Mouse (Mus musculus) lung, embryonic 15.5 days (tissue): ENCODE data around the gene Mfsd4a. TPM values are rescaled to one million over a fixed set of nuclear protein-coding genes. Genes with fewer than 3 reads are reported as not detected.

Experiments used
- ATAC-seq: fragments of 200-750 bp; cut with Nextera tagmentation; 2 replicates; pipeline ENCODE4 v1.8.0; 2017; ENCODE audit warnings: moderate number of reproducible peaks, borderline replicate concordance; ENCODE audit not compliant: low FRiP score, low TSS enrichment; ENCODE audit errors: extremely low read depth
- H3K27ac ChIP-seq: fragments of 300-500 bp; sonication (generic); 2 replicates; pipeline ENCODE4 v1.5.1; 2015; ENCODE audit warnings: moderate library complexity, mild to moderate bottlenecking, inconsistent platforms
- H3K27me3 ChIP-seq: fragments of 300-500 bp; sonication (generic); 2 replicates; pipeline ENCODE4 v1.6.1; 2015; ENCODE audit warnings: inconsistent platforms
- H3K36me3 ChIP-seq: fragments of 300-500 bp; sonication (generic); 2 replicates; pipeline ENCODE4 v1.6.1; 2015; ENCODE audit warnings: inconsistent platforms
- H3K4me1 ChIP-seq: fragments of 300-500 bp; sonication (generic); 2 replicates; pipeline ENCODE4 v1.6.1; 2015; ENCODE audit warnings: inconsistent platforms
- H3K4me2 ChIP-seq: fragments of 300-500 bp; sonication (generic); 2 replicates; pipeline ENCODE4 v1.6.1; 2015; ENCODE audit warnings: inconsistent platforms, mild to moderate bottlenecking, moderate library complexity
- H3K4me3 ChIP-seq: fragments of 300-500 bp; sonication (generic); 2 replicates; pipeline ENCODE4 v1.5.1; 2015; ENCODE audit warnings: mild to moderate bottlenecking, inconsistent platforms
- H3K9ac ChIP-seq: fragments of 300-500 bp; sonication (generic); 2 replicates; pipeline ENCODE4 v1.6.1; 2015; ENCODE audit warnings: inconsistent platforms
- H3K9me3 ChIP-seq: fragments of 300-500 bp; sonication (generic); 2 replicates; pipeline ENCODE4 v1.6.1; 2016; ENCODE audit warnings: inconsistent platforms
- WGBS: fragments of 180-500 bp; shearing (Covaris S2); methylation state at CpG from one replicate; pipeline ENCODE4 v1.1.7; 2015; 5-methylcytosine and 5-hydroxymethylcytosine counted together
- polyA plus RNA-seq: library from polyadenylated mRNA; unstranded; fragments of >200 nt; fragmentation: Nextera tagmentation; extraction: Ambion mirVana; gene quantifications from 2 replicates; pipeline ENCODE4 v1.2.1, GENCODE M21; 2015

Gene Mfsd4a
- polyA plus RNA-seq, 1 experiment from 2014 or later: 16.3 TPM

DNA sequence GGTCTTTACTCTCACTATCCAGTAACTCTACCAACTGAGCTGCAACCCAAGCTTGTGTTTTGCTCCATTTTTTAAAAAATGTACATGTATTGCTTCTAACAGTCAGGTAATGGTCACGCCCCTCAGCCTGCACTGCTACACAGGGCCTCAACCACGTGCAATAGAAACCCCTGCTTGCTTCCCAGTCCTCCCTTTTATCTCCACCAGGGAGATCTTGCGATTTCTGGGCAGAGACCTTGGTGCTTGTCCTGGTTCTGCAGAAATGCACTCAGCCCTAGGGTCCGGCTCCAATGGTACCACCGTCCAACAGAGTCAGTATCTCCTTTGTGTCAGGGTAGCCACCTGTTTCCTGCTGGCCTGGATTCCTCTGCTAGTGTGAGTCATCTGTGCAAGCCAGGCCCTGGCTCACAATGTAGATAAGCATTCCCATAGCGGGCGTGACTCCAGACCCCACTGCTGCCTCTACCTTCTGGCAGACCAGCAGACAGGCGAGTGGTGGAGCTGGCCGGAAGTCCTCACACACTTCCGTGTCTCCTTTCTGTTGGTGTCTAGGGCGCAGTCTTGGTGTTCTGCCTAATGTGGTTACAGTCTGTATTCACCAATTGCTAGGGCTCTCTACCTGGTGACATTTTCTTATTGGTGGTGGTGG is 27.6 kb upstream of the Mfsd4a start:
- Histone ChIP-seq H3K27ac (no peak overlapping the region), H3K9me3 (no peaks in the 10 kb centered on the region), H3K4me1 (no peaks in the 10 kb centered on the region), H3K9ac (no peak overlapping the region), H3K27me3 (no peaks in the 10 kb centered on the region), H3K4me2 (no peak overlapping the region), H3K36me3 (no peaks in the 10 kb centered on the region), H3K4me3 (no peak overlapping the region)
- WGBS: 53% methylated on average over 11 of the region's 11 CpGs
- peak; percentile 42; the same call in 1 of the 2 replicates for ATAC-seq

DNA sequence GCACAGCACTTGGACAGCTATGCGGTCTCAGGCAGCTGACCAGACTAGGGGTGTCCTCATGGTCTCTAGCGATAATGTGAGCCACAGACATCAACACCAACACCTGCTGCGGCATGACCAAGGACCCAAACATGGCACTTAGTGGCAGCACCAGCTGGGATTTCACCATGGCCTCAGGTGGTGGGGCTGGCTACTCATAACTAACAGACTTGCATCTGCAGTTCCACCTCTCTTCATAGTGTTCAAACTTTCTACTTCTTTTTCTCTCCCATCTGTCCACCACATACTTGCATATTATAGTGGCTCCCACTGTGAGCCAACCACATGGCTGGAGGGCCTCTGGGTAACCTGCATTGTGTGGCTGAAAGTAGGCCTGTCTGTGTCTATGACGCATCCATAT is 25.4 kb upstream of the Mfsd4a start:
- WGBS: 90% methylated on average over 4 of the region's 4 CpGs
- Histone ChIP-seq H3K27ac (no peak overlapping the region), H3K4me2 (no peak overlapping the region), H3K36me3 (no peaks in the 10 kb centered on the region), H3K9me3 (no peaks in the 10 kb centered on the region), H3K9ac (no peak overlapping the region), H3K27me3 (no peaks in the 10 kb centered on the region), H3K4me3 (no peak overlapping the region), H3K4me1 (no peaks in the 10 kb centered on the region)
- ATAC-seq: no peak

DNA sequence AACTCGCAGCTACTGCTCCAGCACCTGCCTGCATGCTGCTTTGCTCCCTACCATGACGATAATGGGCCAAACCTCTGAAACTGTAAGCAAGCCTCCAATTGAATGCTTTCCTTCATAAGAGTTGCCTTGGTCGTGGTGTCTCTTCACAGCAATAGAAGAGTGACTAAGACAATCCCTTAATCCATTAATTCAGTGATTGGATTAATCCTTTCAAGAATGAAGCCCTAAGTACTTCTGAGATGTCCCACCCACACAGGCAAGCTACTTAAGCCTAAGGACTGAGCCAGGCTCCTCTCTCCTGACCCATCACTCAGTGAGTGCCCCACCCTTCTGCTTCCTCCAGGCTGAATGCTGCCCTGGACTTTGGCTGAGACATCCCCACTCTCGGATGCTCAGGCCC is 22.4 kb upstream of the Mfsd4a start:
- Histone ChIP-seq H3K4me2 (no peak overlapping the region), H3K4me1 (peaks cover 3% of the 10 kb centered on the region; the same call in 1 of the 2 replicates), H3K36me3 (no peaks in the 10 kb centered on the region), H3K4me3 (no peak overlapping the region), H3K9ac (no peak overlapping the region), H3K27me3 (no peaks in the 10 kb centered on the region), H3K9me3 (no peaks in the 10 kb centered on the region), H3K27ac (no peak overlapping the region)
- no peak for ATAC-seq
- 81% methylated on average over 4 of the region's 4 CpGs for WGBS

DNA sequence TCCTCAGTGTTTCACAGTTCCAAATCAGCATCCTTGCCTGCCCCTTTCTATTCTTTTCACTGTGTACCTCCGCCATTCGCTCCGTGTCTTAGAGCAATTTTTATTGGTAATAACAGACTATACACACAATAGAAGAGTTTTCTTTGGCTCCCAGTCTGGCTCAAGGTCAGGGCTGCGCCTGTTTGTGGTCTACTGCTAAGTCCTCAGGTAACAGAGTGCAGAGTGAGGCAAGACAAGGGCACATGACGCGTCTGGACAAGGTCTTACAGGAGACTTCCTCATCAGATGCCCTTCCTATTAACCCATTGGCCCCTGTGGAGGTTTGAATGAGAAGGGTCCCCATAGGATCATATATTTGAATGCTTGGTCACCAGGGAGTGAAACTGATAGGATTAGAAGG is 21.9 kb upstream of the Mfsd4a start:
- ATAC-seq: no peak
- no peak overlapping the region for H3K4me3 ChIP-seq
- H3K27me3 ChIP-seq: no peaks in the 10 kb centered on the region
- no peaks in the 10 kb centered on the region for H3K9me3 ChIP-seq
- H3K9ac ChIP-seq: no peak overlapping the region
- no peak overlapping the region for H3K27ac ChIP-seq
- no peak overlapping the region for H3K4me2 ChIP-seq
- peaks cover 3% of the 10 kb centered on the region; the same call in 1 of the 2 replicates for H3K4me1 ChIP-seq
- H3K36me3 ChIP-seq: no peaks in the 10 kb centered on the region
- 76% methylated on average over 6 of the region's 6 CpGs for WGBS

DNA sequence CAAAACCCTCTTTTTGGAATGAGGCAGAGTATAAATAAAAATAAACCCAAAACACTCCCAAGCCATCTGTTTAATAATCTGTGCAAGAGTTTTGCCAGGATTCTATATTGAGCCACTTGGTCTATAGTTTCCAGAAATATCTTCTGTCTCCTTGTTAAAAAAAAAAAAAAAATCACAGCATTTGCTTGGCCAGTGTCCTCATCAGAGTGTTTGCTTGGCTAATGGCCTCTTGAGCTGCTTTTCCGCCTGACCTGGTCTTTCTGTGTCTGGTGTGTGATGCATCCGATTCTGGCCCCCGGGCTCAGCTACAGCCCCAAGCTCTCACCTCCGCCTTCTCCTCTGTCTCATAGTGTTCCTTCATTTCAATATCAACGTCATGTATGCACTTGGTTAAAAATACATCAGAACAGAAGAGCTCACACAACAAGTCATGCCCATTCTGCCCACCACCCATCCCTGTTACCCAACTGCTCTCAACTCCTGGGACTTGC is 20.4 kb upstream of the Mfsd4a start:
- ATAC-seq: no peak
- WGBS: 67% methylated on average over 5 of the region's 5 CpGs
- no peak overlapping the region for H3K9ac ChIP-seq
- H3K27ac ChIP-seq: no peak overlapping the region
- H3K36me3 ChIP-seq: no peaks in the 10 kb centered on the region
- no peaks in the 10 kb centered on the region for H3K27me3 ChIP-seq
- no peaks in the 10 kb centered on the region for H3K9me3 ChIP-seq
- H3K4me2 ChIP-seq: no peak overlapping the region
- H3K4me3 ChIP-seq: no peak overlapping the region
- H3K4me1 ChIP-seq: peaks cover 3% of the 10 kb centered on the region; the same call in 1 of the 2 replicates

DNA sequence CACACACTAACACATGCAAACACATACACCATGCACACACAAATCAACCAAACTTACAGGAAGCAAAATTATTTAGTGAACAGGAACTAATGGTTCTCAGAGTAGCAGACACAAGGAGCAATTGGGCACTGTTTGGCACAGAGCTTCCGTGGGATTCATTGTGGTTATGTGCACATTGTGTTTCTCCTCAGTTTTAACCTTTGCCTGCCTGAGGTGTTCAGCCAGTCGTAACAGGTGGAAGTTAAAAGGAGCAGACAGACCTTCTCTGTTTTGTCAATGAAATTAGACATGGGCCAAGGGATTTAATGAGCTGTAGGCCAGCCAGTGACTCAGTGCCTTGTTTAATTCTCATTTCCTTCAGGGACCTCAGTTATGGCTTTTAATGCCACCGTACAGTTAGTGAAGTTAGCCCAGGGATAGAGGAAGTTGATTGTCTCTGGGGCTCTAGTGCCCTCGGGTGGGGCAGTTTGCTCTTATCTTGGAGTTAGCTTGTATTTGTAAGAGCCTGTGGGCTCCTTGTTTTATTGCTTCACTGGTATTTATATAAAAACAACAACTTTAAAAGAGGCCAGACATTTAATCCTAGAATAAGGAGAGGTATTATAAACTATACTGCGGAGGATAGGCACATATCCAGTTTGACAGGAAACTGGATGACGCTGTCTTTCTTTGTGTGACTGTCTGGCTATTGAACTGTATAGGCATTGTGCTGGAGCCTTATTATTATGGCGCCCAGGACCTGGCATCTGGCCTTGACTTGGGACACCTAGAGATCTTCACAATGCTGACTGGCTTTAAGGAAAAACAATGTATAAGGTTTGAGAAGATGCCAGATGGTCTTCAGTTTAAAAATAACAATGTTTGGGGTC is 17.6 kb upstream of the Mfsd4a start:
- Histone ChIP-seq H3K4me3 (no peak overlapping the region), H3K4me2 (no peak overlapping the region), H3K9me3 (no peaks in the 10 kb centered on the region), H3K27me3 (no peaks in the 10 kb centered on the region), H3K4me1 (peaks cover 3% of the 10 kb centered on the region; the same call in 1 of the 2 replicates), H3K9ac (no peak overlapping the region), H3K27ac (no peak overlapping the region), H3K36me3 (no peaks in the 10 kb centered on the region)
- ATAC-seq: no peak
- WGBS: 61% methylated on average over 7 of the region's 7 CpGs

DNA sequence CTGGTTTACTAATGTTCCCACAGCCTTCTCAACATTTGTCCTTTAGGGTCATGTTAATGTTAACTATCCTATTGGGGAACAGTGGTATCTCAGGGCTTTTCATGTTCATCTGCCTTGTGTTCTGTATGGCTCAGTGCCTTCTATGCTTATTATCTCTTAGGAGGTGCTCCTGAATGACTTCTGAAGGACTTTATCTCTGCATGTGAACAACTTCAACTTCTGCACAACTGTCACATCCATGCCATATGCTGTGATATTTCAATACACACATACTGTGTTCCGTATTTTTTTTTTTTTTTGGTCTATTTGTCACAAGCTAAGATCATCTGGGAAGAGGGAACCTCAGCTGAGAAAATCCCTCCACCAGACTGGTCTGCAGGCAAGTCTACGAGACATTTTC is 10.6 kb upstream of the Mfsd4a start:
- WGBS: 78% methylated on average over 2 of the region's 2 CpGs
- Histone ChIP-seq H3K27me3 (no peaks in the 10 kb centered on the region), H3K4me3 (no peak overlapping the region), H3K4me2 (no peak overlapping the region), H3K36me3 (no peaks in the 10 kb centered on the region), H3K4me1 (no peaks in the 10 kb centered on the region), H3K9me3 (no peaks in the 10 kb centered on the region), H3K9ac (no peak overlapping the region), H3K27ac (no peak overlapping the region)
- ATAC-seq: no peak

DNA sequence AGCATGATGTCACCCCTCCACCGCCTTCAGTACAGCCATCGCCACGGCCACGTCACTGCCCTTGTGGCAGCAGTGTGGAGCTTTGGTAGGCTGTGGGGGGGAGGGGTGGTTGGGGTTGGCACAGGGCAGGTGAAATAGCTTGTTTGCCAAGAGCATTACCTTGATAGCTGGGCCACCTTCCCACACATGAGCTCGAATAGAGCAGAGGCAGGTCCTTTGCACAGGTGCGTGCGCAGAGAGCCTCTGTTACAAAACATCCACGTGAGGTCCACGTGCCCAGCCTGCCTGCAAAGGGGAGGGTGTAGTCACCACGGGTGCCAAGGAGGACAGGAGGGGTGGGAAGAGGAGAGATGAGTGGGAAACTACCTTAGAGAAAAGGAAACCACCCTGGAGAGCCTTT is 7.7 kb upstream of the Mfsd4a start:
- no peak overlapping the region for H3K4me2 ChIP-seq
- H3K4me1 ChIP-seq: no peaks in the 10 kb centered on the region
- H3K27ac ChIP-seq: no peak overlapping the region
- no peak overlapping the region for H3K9ac ChIP-seq
- no peak for ATAC-seq
- 74% methylated on average over 10 of the region's 10 CpGs for WGBS
- no peak overlapping the region for H3K4me3 ChIP-seq
- no peaks in the 10 kb centered on the region for H3K36me3 ChIP-seq
- H3K27me3 ChIP-seq: no peaks in the 10 kb centered on the region
- H3K9me3 ChIP-seq: no peaks in the 10 kb centered on the region

DNA sequence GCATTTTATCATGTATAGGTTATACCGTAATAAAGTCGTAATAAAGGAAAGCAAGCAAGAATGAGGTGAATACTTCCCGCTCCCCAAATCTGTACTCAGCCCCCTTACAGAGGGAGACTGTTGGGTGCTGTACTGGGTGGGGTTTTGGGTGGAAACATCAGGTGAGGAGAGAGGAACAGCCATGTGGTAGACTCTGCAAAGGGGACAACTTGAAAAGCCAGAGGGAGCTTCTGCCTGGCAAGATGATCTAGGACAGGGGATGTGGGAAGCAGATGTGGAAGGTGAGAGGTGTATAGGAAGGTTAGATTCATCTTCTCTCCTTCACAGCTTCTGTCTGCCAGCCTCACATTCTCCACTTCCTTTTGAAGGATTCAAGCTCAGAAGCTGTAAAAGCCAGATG is 2.8 kb upstream of the Mfsd4a start:
- no peak overlapping the region for H3K27ac ChIP-seq
- peaks cover 41% of the 10 kb centered on the region for H3K27me3 ChIP-seq
- H3K4me2 ChIP-seq: no peak overlapping the region
- H3K4me1 ChIP-seq: peaks cover 15% of the 10 kb centered on the region
- H3K9ac ChIP-seq: no peak overlapping the region
- H3K36me3 ChIP-seq: no peaks in the 10 kb centered on the region
- no peak for ATAC-seq
- no peaks in the 10 kb centered on the region for H3K9me3 ChIP-seq
- H3K4me3 ChIP-seq: no peak overlapping the region
- WGBS: 80% methylated on average over 3 of the region's 3 CpGs

DNA sequence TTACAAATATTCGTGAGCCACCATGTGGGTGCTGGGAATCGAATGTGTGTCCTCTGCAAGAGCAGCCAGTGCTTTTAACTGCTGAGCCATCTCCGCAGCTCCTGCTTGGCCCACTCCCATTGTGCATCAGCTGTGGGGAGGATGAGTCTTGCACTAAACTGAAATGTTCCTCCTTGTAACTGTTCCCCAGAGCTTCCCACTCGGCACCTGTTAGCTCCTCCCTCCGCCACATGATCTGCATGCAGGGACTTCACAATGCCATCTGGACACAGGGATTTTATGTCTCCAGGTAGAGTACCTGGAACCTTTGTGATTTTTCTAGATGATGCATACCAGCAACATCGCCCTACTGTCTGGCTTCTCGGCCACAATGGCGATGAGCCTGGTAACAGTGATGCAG is 1.6 kb upstream of the Mfsd4a start:
- ATAC-seq: no peak
- H3K27me3 ChIP-seq: peaks cover 50% of the 10 kb centered on the region
- no peak overlapping the region for H3K4me2 ChIP-seq
- no peak overlapping the region for H3K27ac ChIP-seq
- no peak overlapping the region for H3K9ac ChIP-seq
- 80% methylated on average over 8 of the region's 8 CpGs for WGBS
- H3K4me3 ChIP-seq: no peak overlapping the region
- H3K9me3 ChIP-seq: no peaks in the 10 kb centered on the region
- H3K36me3 ChIP-seq: no peaks in the 10 kb centered on the region
- H3K4me1 ChIP-seq: peaks cover 15% of the 10 kb centered on the region

DNA sequence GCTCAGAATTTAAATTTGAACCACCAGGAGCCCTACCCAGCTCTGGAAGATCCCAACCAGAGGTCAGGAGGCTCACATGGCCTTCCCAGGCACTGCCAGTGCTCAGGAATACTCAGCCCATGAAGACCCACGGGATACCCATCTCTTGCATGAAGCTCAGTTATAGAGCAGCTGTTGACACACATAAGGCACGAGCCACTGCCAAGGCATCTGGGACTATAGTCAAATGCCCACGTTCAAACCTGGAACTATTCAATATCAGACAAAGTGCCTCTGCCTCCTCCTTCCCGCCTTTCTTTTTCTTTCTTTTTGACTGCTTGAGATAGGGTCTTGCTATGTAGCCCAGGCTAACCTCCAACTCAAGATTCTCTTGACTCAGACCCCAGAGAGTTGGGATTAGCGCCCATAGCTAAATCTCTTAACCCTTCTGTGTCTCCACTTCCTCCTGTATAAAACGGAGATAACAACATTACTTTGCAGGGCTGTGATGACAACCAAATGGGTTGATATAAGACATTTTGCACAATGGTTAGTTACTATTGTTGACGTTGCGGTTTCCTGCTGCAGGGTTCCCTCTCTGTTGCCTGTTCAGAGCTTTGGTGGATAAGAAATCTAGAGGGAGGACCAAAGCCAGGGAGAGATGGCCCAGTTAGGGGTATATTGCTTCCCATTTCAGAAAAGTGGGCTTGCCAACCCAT is 2.2 kb downstream of the Mfsd4a start:
- Histone ChIP-seq H3K4me3 (no peak overlapping the region), H3K9me3 (no peaks in the 10 kb centered on the region), H3K4me2 (no peak overlapping the region), H3K9ac (no peak overlapping the region), H3K27me3 (peaks cover 50% of the 10 kb centered on the region), H3K27ac (no peak overlapping the region), H3K4me1 (peaks cover 15% of the 10 kb centered on the region), H3K36me3 (no peaks in the 10 kb centered on the region)
- ATAC-seq: no peak
- 64% methylated on average over 8 of the region's 8 CpGs for WGBS

DNA sequence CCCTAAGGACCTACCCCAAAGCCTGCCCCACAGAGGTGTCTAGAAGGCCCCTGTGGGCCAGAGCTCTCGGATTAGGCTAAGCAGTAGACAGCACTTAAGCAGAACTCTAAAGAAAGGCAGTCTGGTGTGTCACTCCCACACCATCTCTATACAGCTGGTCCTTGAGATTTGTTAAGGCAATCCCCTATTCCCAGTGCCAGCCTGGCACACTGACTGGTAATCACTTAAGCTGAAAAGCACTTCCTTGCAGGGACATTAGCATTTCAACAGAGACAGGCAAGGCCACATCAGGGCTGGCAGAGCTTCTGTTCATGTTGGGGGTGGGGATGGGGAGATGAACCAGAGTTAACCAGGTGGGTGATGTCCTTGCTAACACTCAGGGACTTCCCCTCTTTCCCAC is 2.9 kb downstream of the Mfsd4a start:
- Histone ChIP-seq H3K4me3 (no peak overlapping the region), H3K4me1 (peaks cover 15% of the 10 kb centered on the region), H3K27ac (no peak overlapping the region), H3K9ac (no peak overlapping the region), H3K9me3 (no peaks in the 10 kb centered on the region), H3K27me3 (peaks cover 48% of the 10 kb centered on the region), H3K4me2 (no peak overlapping the region), H3K36me3 (no peaks in the 10 kb centered on the region)
- no peak for ATAC-seq
- WGBS: 52% methylated on average over 1 of the region's 1 CpGs
